Mouse (Mus musculus) right cerebral cortex, adult 18-20 months (tissue): ENCODE data around the gene Pdpr.
"Not testable (repeated sequence)": the region's sequence is repeated elsewhere in the genome, so short reads cannot be mapped to it uniquely, and the experiment has no call there.

ENCODE experiments used
- DNase-seq: peaks from one replicate; pipeline ENCODE4 v3.0.0; 2022; ENCODE audit warnings: mixed read lengths

Gene Pdpr

DNA sequence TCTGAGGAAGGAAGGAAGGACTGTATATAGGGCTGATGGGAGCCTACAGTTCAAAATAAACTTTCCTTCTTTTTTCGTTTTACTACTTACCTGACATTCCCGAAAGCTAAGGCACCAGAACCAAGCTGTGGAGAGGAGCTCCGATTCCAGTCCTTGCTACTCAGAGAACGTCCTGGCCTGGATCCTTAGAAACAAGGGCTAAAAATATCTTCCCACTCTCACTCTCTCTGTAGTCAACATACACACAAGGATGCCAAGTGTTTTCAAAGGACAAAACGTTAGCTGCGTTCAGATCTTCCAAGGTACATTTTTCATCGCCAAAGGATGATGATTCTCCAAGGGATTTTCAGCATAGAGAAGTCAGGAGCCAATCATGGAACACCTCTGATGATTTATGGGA, 2.7 kb upstream of the Pdpr start:
- DNase-seq, result peak; percentile 13

DNA sequence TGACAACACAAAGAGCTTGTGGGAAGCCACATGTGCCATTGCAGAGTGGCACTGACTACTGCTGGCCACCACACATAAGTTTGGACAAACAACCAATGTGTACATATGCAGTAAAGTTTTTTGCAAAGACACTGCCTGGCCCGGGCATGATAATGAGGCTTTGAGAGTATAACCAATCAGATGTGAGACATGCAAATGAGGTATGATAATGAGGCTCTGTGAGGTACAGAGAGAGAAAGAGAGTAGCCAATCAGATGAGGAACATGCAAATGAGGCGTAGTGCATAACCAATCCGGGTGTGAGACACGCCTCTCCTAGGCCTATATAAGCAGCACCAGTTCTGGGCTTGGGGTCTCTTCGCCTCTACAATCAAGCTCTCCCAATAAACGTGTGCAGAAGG, 2.1 kb upstream of the Pdpr start, which contains the start of gene Clec18a:
Clec18a (minus strand) TSS at position 101 of the 400 bp plus-strand sequence.
- not testable (repeated sequence) for DNase-seq

DNA sequence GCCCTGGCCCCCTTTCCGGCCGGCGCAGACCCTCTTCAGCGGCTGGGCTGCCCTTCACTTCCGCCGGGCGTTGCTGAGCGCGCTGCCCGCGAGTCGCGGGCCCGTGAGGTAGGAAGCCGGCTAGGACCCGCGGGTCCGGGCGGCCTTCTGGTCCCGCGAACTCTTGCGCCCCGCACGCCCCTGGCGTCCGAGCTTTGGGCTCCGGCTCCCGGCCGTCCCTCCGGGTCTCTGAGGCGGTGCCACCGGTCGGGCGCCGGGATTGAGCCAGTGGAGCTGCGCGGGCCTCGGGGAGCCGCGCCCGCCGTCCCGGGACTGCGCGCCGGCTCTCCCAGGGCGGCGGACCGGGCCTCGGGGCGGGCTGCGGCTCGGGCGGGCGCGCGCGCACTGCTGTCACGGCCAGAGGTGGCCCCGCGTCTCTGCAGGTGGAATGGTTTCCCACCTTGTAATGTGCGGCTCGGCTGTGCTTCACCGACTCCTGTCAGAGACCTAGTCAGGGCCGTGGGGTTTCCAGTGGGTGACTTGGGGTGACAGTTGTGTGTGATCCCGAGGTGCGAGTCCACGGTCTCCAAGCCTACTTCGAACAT, 381 bp downstream of the Pdpr start:
- DNase-seq, result peak; percentile 9

DNA sequence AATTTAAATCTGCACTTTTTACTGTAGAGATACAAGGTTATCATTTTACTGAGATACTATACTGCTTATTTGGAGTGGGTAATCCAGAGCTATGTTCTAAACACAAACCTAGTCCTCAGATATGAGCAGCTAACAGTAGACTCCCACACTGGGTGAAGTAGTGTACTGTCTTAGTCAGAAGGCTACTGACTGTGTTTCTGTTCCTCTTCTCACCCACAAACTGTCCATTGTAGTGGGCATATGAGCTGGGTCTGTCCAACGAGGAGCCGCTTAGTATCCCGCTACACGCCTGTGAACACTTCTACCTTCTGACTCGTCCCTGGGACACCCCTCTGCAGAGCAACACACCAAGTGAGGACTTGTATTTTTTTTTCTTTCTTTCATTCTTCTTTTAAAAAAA, 20.5 kb downstream of the Pdpr start:
- no peak for DNase-seq

DNA sequence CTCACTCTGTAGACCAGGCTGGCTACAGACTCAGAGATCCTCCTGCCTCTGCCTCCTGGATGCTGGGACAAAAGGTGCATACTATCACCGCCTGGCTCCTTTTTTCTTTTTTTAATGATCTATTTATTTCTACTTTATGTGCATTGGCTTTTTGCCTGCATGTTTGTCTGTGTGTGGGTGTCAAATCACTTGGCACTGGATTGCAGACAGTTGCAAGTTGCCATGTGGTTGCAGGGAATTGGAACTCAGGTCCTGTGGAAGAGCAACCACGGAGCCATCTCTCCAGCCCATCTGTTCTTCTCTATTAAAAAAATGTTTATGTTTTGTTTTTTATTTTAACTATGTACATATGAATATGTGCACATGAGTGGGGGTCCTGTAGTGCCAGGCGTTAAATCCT, 25.1 kb downstream of the Pdpr start:
- no peak for DNase-seq

DNA sequence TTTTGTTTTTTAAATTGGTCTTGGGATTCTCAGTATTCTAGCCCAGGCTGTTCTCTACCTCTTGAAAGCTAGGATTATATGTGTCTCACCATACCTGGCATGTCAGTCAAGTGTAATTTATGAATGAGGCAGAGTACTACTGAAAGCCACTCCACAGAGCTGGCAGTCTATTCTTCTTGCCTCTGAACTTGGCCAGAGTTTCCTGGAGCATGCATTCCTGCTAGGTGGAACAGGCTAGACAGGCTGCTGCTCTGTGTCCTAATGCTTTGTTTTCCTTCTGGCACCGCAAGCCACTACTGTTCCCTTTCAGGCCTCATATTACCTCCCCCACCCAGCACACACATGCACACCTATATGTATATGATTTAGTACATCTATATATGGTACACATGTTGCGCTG, 36.3 kb downstream of the Pdpr start:
- no peak for DNase-seq

DNA sequence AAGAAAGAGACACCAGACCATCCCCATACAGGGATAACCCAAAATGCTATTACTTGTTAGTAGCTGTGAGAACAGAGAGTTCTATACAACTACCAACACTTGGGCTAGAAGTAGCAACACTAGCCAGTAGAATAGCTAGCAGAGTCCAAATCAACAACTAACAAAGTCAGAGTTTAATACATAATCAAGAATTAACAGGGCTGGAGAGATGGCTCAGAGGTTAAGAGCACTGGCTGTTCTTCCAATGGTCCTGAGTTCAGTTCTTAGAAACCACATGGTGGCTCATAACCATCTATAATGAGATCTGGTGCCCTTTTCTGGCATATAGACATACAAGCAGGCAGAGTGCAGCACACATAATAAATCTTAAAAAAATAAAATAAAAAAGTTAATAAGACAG, 48.1 kb downstream of the Pdpr start:
- DNase-seq, result no peak

DNA sequence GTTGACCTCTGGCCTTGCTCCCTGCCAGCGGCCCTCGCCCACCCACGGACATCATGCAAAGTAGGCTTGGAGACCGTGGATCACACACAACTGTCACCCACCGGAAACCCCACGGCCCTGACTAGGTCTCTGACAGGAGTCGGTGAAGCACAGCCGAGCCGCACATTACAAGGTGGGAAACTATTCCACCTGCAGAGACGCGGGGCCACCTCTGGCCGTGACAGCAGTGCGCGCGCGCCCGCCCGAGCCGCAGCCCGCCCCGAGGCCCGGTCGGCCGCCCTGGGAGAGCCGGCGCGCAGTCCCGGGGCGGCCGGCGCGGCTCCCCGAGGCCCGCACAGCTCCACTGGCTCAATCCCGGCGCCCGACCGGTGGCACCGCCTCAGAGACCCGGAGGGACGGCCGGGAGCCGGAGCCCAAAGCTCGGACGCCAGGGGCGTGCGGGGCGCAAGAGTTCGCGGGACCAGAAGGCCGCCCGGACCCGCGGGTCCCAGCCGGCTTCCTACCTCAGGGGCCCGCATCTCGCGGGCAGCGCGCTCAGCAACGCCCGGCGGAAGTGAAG, 50.5 kb downstream of the Pdpr start:
- DNase-seq, result peak; percentile 21

DNA sequence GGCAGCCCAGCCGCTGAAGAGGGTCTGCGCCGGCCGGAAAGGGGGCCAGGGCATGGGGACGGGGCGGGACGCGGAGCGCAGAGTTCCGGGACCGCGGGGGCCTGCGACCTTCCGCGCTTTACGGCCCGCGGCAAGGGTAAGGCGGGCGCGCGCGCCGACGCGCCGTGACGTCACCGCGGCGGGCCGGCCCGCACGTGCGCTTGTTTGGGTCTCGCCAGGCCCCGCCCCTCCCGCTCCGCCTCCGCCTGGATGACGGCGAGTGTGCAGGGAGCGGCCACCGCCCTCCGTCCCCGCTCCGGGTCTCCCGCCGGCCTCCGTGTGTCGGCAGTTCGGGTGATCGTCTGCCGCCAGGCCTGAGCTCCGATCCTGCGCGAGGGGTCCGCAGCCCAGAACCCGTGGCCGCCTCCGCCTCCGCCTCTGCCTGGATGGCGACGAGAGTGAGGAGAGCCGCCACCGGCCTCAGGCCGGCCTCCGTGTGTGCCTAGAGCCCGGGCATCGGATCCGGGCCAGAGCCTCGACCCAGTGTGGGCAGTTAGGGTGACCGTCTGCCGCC, 51.1 kb downstream of the Pdpr start:
- DNase-seq, result peak; percentile 93

DNA sequence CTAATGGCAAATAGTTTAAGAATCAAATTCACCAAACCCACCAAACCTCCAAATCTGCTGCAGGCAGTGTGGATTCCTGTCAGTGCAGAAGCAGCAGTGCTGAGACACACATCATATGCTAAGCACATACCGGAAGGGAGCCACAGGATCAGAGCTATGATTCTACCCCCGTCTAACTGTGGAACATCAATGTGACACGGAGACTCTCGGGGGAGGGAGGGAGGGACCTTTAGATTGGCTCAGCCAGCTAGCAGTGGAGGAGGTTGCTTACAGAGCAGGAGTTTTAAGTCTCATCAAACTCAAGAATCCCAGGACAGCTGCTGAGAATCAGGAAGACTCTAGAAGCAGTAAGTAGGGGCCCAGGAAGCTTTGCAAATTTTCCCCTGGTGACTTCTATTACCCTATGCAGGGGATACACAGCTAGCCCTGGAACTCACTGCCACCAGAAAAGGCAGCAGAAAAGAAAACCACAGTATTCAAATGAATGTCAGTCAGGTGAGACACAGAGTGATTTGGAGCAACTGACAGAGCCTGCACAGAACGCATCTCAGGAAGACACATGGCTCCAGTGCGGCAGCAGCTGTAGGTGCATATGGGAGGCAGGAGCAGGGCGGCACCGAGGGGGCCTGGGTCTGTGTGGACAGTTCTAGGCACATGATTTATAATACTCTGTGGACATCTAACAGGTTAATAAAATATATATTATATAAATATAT, 61.4 kb downstream of the Pdpr start:
- no peak for DNase-seq

DNA sequence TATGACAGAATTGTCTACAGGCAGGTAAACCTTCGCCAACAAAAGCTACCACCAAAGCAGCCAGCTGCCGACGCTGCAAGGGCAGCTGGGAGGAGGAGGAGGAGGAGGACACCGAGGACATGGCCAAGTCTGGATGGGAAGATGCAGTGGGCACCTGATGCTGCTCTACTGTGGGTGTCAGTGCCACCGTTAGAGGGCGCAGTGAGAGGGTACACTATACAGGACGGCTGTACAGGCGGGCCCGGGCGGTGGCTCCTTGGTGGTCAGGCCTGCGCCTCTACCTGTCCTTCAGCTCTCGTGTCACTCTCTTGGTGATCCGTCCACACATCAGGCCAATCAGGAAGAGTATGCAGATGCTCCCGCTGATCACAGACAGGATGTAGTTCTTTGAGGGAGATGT, 63.2 kb downstream of the Pdpr start:
- DNase-seq, result peak; percentile 51

DNA sequence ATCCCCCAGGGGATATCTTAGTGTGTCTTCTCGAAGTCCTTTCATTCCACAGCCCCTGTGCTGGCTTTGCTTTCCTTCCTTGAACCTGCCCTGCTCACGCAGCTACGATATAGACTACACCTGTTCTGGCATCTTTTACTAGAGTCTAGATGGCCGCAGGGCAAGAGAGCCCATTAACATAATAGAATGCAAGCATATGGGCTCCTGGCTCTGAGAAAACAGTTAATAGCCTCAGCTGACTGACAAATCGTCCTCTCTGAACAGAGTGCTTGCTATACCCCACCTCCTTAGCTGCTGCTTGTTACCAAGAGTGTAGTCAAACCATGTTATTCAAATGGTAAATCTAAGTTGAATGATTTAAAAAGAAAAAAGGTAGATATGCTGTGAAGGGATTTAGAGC, 77.2 kb downstream of the Pdpr start:
- no peak for DNase-seq

DNA sequence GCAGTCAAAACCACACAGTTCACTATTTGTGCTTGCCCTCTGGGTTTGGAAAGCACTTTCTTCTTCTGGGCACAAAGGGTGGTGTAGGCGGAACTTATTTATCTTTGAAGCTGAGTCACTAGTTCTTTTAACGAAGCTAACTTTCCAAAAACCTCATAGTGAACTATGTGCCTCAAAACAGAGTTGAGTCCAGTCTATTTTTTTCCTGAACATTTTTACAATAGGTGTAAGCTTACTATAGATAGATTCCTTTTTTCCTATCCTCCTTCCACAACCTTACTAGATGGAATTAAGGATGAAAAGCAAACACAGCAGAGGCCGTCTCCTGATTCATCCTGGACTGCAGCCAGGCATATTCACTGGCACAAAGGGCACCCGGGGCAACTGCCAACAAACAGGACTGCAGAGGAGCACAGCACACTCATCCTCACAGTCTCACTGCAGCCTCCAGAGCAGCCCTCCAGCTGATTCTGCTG, 91.1 kb downstream of the Pdpr start:
- DNase-seq, result peak; percentile 41
